Mouse (Mus musculus): Measurements from ENCODE around the gene Slc12a5. TPM values are rescaled to one million over a fixed set of nuclear protein-coding genes. Genes with fewer than 3 reads are reported as not detected.

The Slc12a5 gene
- polyA plus RNA-seq (2015; fragmentation: Nextera tagmentation; extraction: Ambion mirVana): 0.47 and 0.53 TPM in 2 replicates

GRCm38 (mm10) chr2:164960716-164961441, at the start of gene Slc12a5:
Gene Slc12a5, plus strand, starts transcription at chr2:164960802.
- Histone ChIP-seq H3K9ac (ENCODE audit: low read length) (peak within 1 kb of the TSS; percentile 63), H3K4me2 (ENCODE audit: low read depth, low read length) (peak within 1 kb of the TSS; percentile 79), H3K9me3 (ENCODE audit: control insufficient read depth, low read length) (no peaks in the 10 kb centered on the region), H3K4me1 (replicated peaks; ENCODE audit: control insufficient read depth, insufficient read depth, low read length) (peaks cover 2% of the 10 kb centered on the region; the same call in 1 of the 2 replicates), H3K4me3 (ENCODE audit: low read length) (peak within 1 kb of the TSS; percentile 59), H3K27ac (ENCODE audit: low read length) (no peak within 1 kb of the TSS), H3K36me3 (ENCODE audit: control insufficient read depth, insufficient read depth, low read length) (no peaks in the 10 kb centered on the region), H3K27me3 (ENCODE audit: control insufficient read depth, insufficient read depth, low read depth, low read length) (peaks cover 2% of the 10 kb centered on the region; the same call in 1 of the 2 replicates)
- 2% methylated on average over 31 of the region's 54 CpGs for WGBS
- ATAC-seq (ENCODE audit: low read depth): peak; percentile 82

GRCm38 (mm10) chr2:164911086-164912048, 49.2 kb upstream of the Slc12a5 start, which contains the start of gene Zfp335:
Gene Zfp335, minus strand, starts transcription at chr2:164911757.
- Histone ChIP-seq H3K4me3 (ENCODE audit: low read length) (peak within 1 kb of the TSS; percentile 78), H3K27me3 (ENCODE audit: control insufficient read depth, insufficient read depth, low read depth, low read length) (no peaks in the 10 kb centered on the region), H3K4me2 (ENCODE audit: low read depth, low read length) (peak within 1 kb of the TSS; percentile 75), H3K27ac (ENCODE audit: low read length) (peak within 1 kb of the TSS; percentile 99), H3K9me3 (ENCODE audit: control insufficient read depth, low read length) (peaks cover under 1% of the 10 kb centered on the region; the same call in 1 of the 2 replicates), H3K9ac (ENCODE audit: low read length) (peak within 1 kb of the TSS; percentile 96), H3K4me1 (replicated peaks; ENCODE audit: control insufficient read depth, insufficient read depth, low read length) (peaks cover 16% of the 10 kb centered on the region), H3K36me3 (ENCODE audit: control insufficient read depth, insufficient read depth, low read length) (peaks cover 29% of the 10 kb centered on the region)
- under 1% methylated on average over 90 of the region's 91 CpGs for WGBS
- peak; percentile 90 for ATAC-seq (ENCODE audit: low read depth)

- peak overlapping the region; percentile 63 for H3K4me2 ChIP-seq (ENCODE audit: low read depth, low read length)
- WGBS: 7% methylated on average over 12 of the region's 12 CpGs
- peaks cover 16% of the 10 kb centered on the region for H3K4me1 ChIP-seq (replicated peaks; ENCODE audit: control insufficient read depth, insufficient read depth, low read length)
- H3K9me3 ChIP-seq (ENCODE audit: control insufficient read depth, low read length): no peaks in the 10 kb centered on the region; the same call in 1 of the 2 replicates
- H3K27ac ChIP-seq (ENCODE audit: low read length): peak overlapping the region; percentile 99
- no peaks in the 10 kb centered on the region for H3K27me3 ChIP-seq (ENCODE audit: control insufficient read depth, insufficient read depth, low read depth, low read length)
- peak overlapping the region; percentile 78 for H3K4me3 ChIP-seq (ENCODE audit: low read length)
- peak overlapping the region; percentile 96 for H3K9ac ChIP-seq (ENCODE audit: low read length)
- peaks cover 22% of the 10 kb centered on the region for H3K36me3 ChIP-seq (ENCODE audit: control insufficient read depth, insufficient read depth, low read length)
- peak; percentile 18 for ATAC-seq (ENCODE audit: low read depth)
These were observed 48.5 kb upstream of the Slc12a5 start for GRCm38 (mm10) chr2:164912151-164912550.

- Histone ChIP-seq H3K4me2 (ENCODE audit: low read depth, low read length) (peak overlapping the region; percentile 63; the same call in 1 of the 2 replicates), H3K27me3 (ENCODE audit: control insufficient read depth, insufficient read depth, low read depth, low read length) (no peaks in the 10 kb centered on the region), H3K36me3 (ENCODE audit: control insufficient read depth, insufficient read depth, low read length) (peaks cover 14% of the 10 kb centered on the region), H3K9me3 (ENCODE audit: control insufficient read depth, low read length) (no peaks in the 10 kb centered on the region), H3K4me1 (replicated peaks; ENCODE audit: control insufficient read depth, insufficient read depth, low read length) (peaks cover 16% of the 10 kb centered on the region), H3K9ac (ENCODE audit: low read length) (peak overlapping the region; percentile 96; the same call in 1 of the 2 replicates), H3K4me3 (ENCODE audit: low read length) (peak overlapping the region; percentile 78), H3K27ac (ENCODE audit: low read length) (no peak overlapping the region)
- ATAC-seq (ENCODE audit: low read depth): no peak
- 83% methylated on average over 9 of the region's 9 CpGs for WGBS
These were observed 47.7 kb upstream of the Slc12a5 start for GRCm38 (mm10) chr2:164912749-164913427.

- Histone ChIP-seq H3K36me3 (ENCODE audit: control insufficient read depth, insufficient read depth, low read length) (peaks cover 9% of the 10 kb centered on the region), H3K27ac (ENCODE audit: low read length) (no peak overlapping the region), H3K4me3 (ENCODE audit: low read length) (no peak overlapping the region), H3K9me3 (ENCODE audit: control insufficient read depth, low read length) (no peaks in the 10 kb centered on the region), H3K4me2 (ENCODE audit: low read depth, low read length) (no peak overlapping the region), H3K27me3 (ENCODE audit: control insufficient read depth, insufficient read depth, low read depth, low read length) (no peaks in the 10 kb centered on the region), H3K4me1 (replicated peaks; ENCODE audit: control insufficient read depth, insufficient read depth, low read length) (peaks cover 16% of the 10 kb centered on the region), H3K9ac (ENCODE audit: low read length) (no peak overlapping the region)
- ATAC-seq (ENCODE audit: low read depth): no peak
- 82% methylated on average over 2 of the region's 2 CpGs for WGBS
These were observed 47.2 kb upstream of the Slc12a5 start for GRCm38 (mm10) chr2:164913428-164913786.

- WGBS: 69% methylated on average over 5 of the region's 5 CpGs
These were observed 43.8 kb upstream of the Slc12a5 start for GRCm38 (mm10) chr2:164916820-164917219.

GRCm38 (mm10) chr2:164917371-164917770, 43.2 kb upstream of the Slc12a5 start:
- no peak for ATAC-seq (ENCODE audit: low read depth)
- 68% methylated on average over 10 of the region's 10 CpGs for WGBS
- Histone ChIP-seq H3K4me3 (ENCODE audit: low read length) (no peak overlapping the region), H3K9ac (ENCODE audit: low read length) (no peak overlapping the region), H3K9me3 (ENCODE audit: control insufficient read depth, low read length) (no peaks in the 10 kb centered on the region), H3K27ac (ENCODE audit: low read length) (no peak overlapping the region), H3K4me2 (ENCODE audit: low read depth, low read length) (no peak overlapping the region), H3K27me3 (ENCODE audit: control insufficient read depth, insufficient read depth, low read depth, low read length) (no peaks in the 10 kb centered on the region), H3K4me1 (replicated peaks; ENCODE audit: control insufficient read depth, insufficient read depth, low read length) (peaks cover 5% of the 10 kb centered on the region), H3K36me3 (ENCODE audit: control insufficient read depth, insufficient read depth, low read length) (0 out of 2 replicates have a peak, but pooled peaks cover 2% of the 10 kb centered on the region)

More at GRCm38 (mm10) chr2:164916820-164917219, 43.8 kb upstream of the Slc12a5 start:
- Histone ChIP-seq H3K27ac (ENCODE audit: low read length) (no peak overlapping the region), H3K4me2 (ENCODE audit: low read depth, low read length) (no peak overlapping the region), H3K36me3 (ENCODE audit: control insufficient read depth, insufficient read depth, low read length) (0 out of 2 replicates have a peak, but pooled peaks cover 2% of the 10 kb centered on the region), H3K4me1 (replicated peaks; ENCODE audit: control insufficient read depth, insufficient read depth, low read length) (peaks cover 8% of the 10 kb centered on the region), H3K27me3 (ENCODE audit: control insufficient read depth, insufficient read depth, low read depth, low read length) (no peaks in the 10 kb centered on the region), H3K9me3 (ENCODE audit: control insufficient read depth, low read length) (no peaks in the 10 kb centered on the region), H3K4me3 (ENCODE audit: low read length) (no peak overlapping the region), H3K9ac (ENCODE audit: low read length) (no peak overlapping the region)
- ATAC-seq (ENCODE audit: low read depth): no peak

GRCm38 (mm10) chr2:164918325-164918724, 42.3 kb upstream of the Slc12a5 start:
- 64% methylated on average over 4 of the region's 5 CpGs for WGBS
- Histone ChIP-seq H3K36me3 (ENCODE audit: control insufficient read depth, insufficient read depth, low read length) (0 out of 2 replicates have a peak, but pooled peaks cover 2% of the 10 kb centered on the region), H3K9ac (ENCODE audit: low read length) (no peak overlapping the region), H3K4me2 (ENCODE audit: low read depth, low read length) (no peak overlapping the region), H3K4me3 (ENCODE audit: low read length) (no peak overlapping the region), H3K4me1 (replicated peaks; ENCODE audit: control insufficient read depth, insufficient read depth, low read length) (peaks cover 3% of the 10 kb centered on the region; the same call in 1 of the 2 replicates), H3K27ac (ENCODE audit: low read length) (no peak overlapping the region), H3K9me3 (ENCODE audit: control insufficient read depth, low read length) (no peaks in the 10 kb centered on the region), H3K27me3 (ENCODE audit: control insufficient read depth, insufficient read depth, low read depth, low read length) (no peaks in the 10 kb centered on the region)
- 0 out of 2 replicates have a peak, but pooled peaks have one; percentile 9 for ATAC-seq (ENCODE audit: low read depth)
